Mouse (Mus musculus): ENCODE measurements around the gene Urah. TPM values are rescaled to one million over a fixed set of nuclear protein-coding genes. Genes with fewer than 3 reads are reported as not detected.

Gene Urah
- polyA plus RNA-seq, 1 experiment from 2014 or later = not detected

- Histone ChIP-seq H3K4me3 (ENCODE audit: low read depth, low read length) (no peak overlapping the region), H3K27ac (ENCODE audit: low read length) (no peak overlapping the region), H3K4me1 (ENCODE audit: control insufficient read depth, insufficient read depth, low read length) (no peaks in the 10 kb centered on the region), H3K9me3 (replicated peaks; ENCODE audit: control insufficient read depth, low read length, poor library complexity, severe bottlenecking) (no peaks in the 10 kb centered on the region), H3K9ac (ENCODE audit: low read depth, low read length) (no peak overlapping the region), H3K36me3 (ENCODE audit: control insufficient read depth, insufficient read depth, low read length) (no peaks in the 10 kb centered on the region), H3K4me2 (ENCODE audit: low read length) (no peak overlapping the region), H3K27me3 (ENCODE audit: control insufficient read depth, insufficient read depth, low read depth, low read length) (peaks cover 1% of the 10 kb centered on the region; the same call in 1 of the 2 replicates)
- WGBS = 89% methylated on average over 2 of the region's 2 CpGs
- ATAC-seq = no peak
Measured at GRCm38 (mm10) chr7:140835758-140836087, 905 bp downstream of the Urah start.

- H3K9me3 ChIP-seq (replicated peaks; ENCODE audit: control insufficient read depth, low read length, poor library complexity, severe bottlenecking) = no peaks in the 10 kb centered on the region
- H3K4me2 ChIP-seq (ENCODE audit: low read length) = no peak overlapping the region
- H3K27ac ChIP-seq (ENCODE audit: low read length) = no peak overlapping the region
- no peaks in the 10 kb centered on the region for H3K36me3 ChIP-seq (ENCODE audit: control insufficient read depth, insufficient read depth, low read length)
- no peak overlapping the region for H3K4me3 ChIP-seq (ENCODE audit: low read depth, low read length)
- H3K4me1 ChIP-seq (ENCODE audit: control insufficient read depth, insufficient read depth, low read length) = no peaks in the 10 kb centered on the region
- no peak overlapping the region for H3K9ac ChIP-seq (ENCODE audit: low read depth, low read length)
- no peak for ATAC-seq
- H3K27me3 ChIP-seq (ENCODE audit: control insufficient read depth, insufficient read depth, low read depth, low read length) = peaks cover 4% of the 10 kb centered on the region
- 83% methylated on average over 9 of the region's 9 CpGs for WGBS
Measured at GRCm38 (mm10) chr7:140836243-140837115, 1.7 kb downstream of the Urah start.

GRCm38 (mm10) chr7:140839556-140839955 is 4.7 kb downstream of the Urah start:
- H3K4me1 ChIP-seq (ENCODE audit: control insufficient read depth, insufficient read depth, low read length) = no peaks in the 10 kb centered on the region
- no peak for ATAC-seq
- H3K27ac ChIP-seq (ENCODE audit: low read length) = no peak overlapping the region
- no peak overlapping the region for H3K4me3 ChIP-seq (ENCODE audit: low read depth, low read length)
- peaks cover 4% of the 10 kb centered on the region for H3K27me3 ChIP-seq (ENCODE audit: control insufficient read depth, insufficient read depth, low read depth, low read length)
- WGBS = 63% methylated on average over 5 of the region's 5 CpGs
- H3K9ac ChIP-seq (ENCODE audit: low read depth, low read length) = no peak overlapping the region
- H3K4me2 ChIP-seq (ENCODE audit: low read length) = no peak overlapping the region
- H3K36me3 ChIP-seq (ENCODE audit: control insufficient read depth, insufficient read depth, low read length) = no peaks in the 10 kb centered on the region
- H3K9me3 ChIP-seq (replicated peaks; ENCODE audit: control insufficient read depth, low read length, poor library complexity, severe bottlenecking) = no peaks in the 10 kb centered on the region

- Histone ChIP-seq H3K4me3 (ENCODE audit: low read depth, low read length) (no peak overlapping the region), H3K36me3 (ENCODE audit: control insufficient read depth, insufficient read depth, low read length) (no peaks in the 10 kb centered on the region), H3K4me2 (ENCODE audit: low read length) (no peak overlapping the region), H3K27me3 (ENCODE audit: control insufficient read depth, insufficient read depth, low read depth, low read length) (peaks cover 4% of the 10 kb centered on the region), H3K4me1 (ENCODE audit: control insufficient read depth, insufficient read depth, low read length) (no peaks in the 10 kb centered on the region), H3K9me3 (replicated peaks; ENCODE audit: control insufficient read depth, low read length, poor library complexity, severe bottlenecking) (no peaks in the 10 kb centered on the region), H3K27ac (ENCODE audit: low read length) (no peak overlapping the region), H3K9ac (ENCODE audit: low read depth, low read length) (no peak overlapping the region)
- WGBS = 43% methylated on average over 19 of the region's 19 CpGs
- ATAC-seq = no peak
Measured at GRCm38 (mm10) chr7:140840750-140841735, 6.2 kb downstream of the Urah start.

GRCm38 (mm10) chr7:140843806-140844205 is 9.0 kb downstream of the Urah start:
- H3K4me2 ChIP-seq (ENCODE audit: low read length) = no peak overlapping the region
- H3K4me1 ChIP-seq (ENCODE audit: control insufficient read depth, insufficient read depth, low read length) = no peaks in the 10 kb centered on the region
- H3K27me3 ChIP-seq (ENCODE audit: control insufficient read depth, insufficient read depth, low read depth, low read length) = peaks cover 7% of the 10 kb centered on the region
- no peak overlapping the region for H3K9ac ChIP-seq (ENCODE audit: low read depth, low read length)
- 78% methylated on average over 7 of the region's 7 CpGs for WGBS
- H3K36me3 ChIP-seq (ENCODE audit: control insufficient read depth, insufficient read depth, low read length) = no peaks in the 10 kb centered on the region
- ATAC-seq = no peak
- H3K27ac ChIP-seq (ENCODE audit: low read length) = no peak overlapping the region
- H3K4me3 ChIP-seq (ENCODE audit: low read depth, low read length) = no peak overlapping the region
- H3K9me3 ChIP-seq (replicated peaks; ENCODE audit: control insufficient read depth, low read length, poor library complexity, severe bottlenecking) = no peaks in the 10 kb centered on the region

- peak; percentile 71 for ATAC-seq
- peak within 1 kb of the TSS; percentile 28; the same call in 1 of the 2 replicates for H3K4me2 ChIP-seq (ENCODE audit: low read length)
- H3K9ac ChIP-seq (ENCODE audit: low read depth, low read length) = no peak within 1 kb of the TSS
- 30% methylated on average over 14 of the region's 14 CpGs for WGBS
- H3K27me3 ChIP-seq (ENCODE audit: control insufficient read depth, insufficient read depth, low read depth, low read length) = peaks cover 7% of the 10 kb centered on the region
- no peak within 1 kb of the TSS for H3K4me3 ChIP-seq (ENCODE audit: low read depth, low read length)
- H3K4me1 ChIP-seq (ENCODE audit: control insufficient read depth, insufficient read depth, low read length) = no peaks in the 10 kb centered on the region
- H3K27ac ChIP-seq (ENCODE audit: low read length) = no peak within 1 kb of the TSS
- H3K9me3 ChIP-seq (replicated peaks; ENCODE audit: control insufficient read depth, low read length, poor library complexity, severe bottlenecking) = no peaks in the 10 kb centered on the region
- no peaks in the 10 kb centered on the region for H3K36me3 ChIP-seq (ENCODE audit: control insufficient read depth, insufficient read depth, low read length)
Measured at GRCm38 (mm10) chr7:140844905-140845665, 10.3 kb downstream of the Urah start, which contains the start of gene Scgb1c1. TSS of gene Scgb1c1 (plus strand) at chr7:140845547.

GRCm38 (mm10) chr7:140845683-140846082 is 10.9 kb downstream of the Urah start:
- Histone ChIP-seq H3K36me3 (ENCODE audit: control insufficient read depth, insufficient read depth, low read length) (no peaks in the 10 kb centered on the region), H3K9me3 (replicated peaks; ENCODE audit: control insufficient read depth, low read length, poor library complexity, severe bottlenecking) (no peaks in the 10 kb centered on the region), H3K27me3 (ENCODE audit: control insufficient read depth, insufficient read depth, low read depth, low read length) (peaks cover 6% of the 10 kb centered on the region), H3K4me3 (ENCODE audit: low read depth, low read length) (no peak overlapping the region), H3K27ac (ENCODE audit: low read length) (no peak overlapping the region), H3K9ac (ENCODE audit: low read depth, low read length) (no peak overlapping the region), H3K4me2 (ENCODE audit: low read length) (no peak overlapping the region), H3K4me1 (ENCODE audit: control insufficient read depth, insufficient read depth, low read length) (no peaks in the 10 kb centered on the region)
- WGBS = 70% methylated on average over 4 of the region's 4 CpGs
- ATAC-seq = no peak

GRCm38 (mm10) chr7:140846676-140847075 is 11.9 kb downstream of the Urah start:
- H3K4me3 ChIP-seq (ENCODE audit: low read depth, low read length) = no peak overlapping the region
- H3K27ac ChIP-seq (ENCODE audit: low read length) = no peak overlapping the region
- 87% methylated on average over 10 of the region's 10 CpGs for WGBS
- no peak overlapping the region for H3K4me2 ChIP-seq (ENCODE audit: low read length)
- H3K36me3 ChIP-seq (ENCODE audit: control insufficient read depth, insufficient read depth, low read length) = peaks cover 3% of the 10 kb centered on the region
- no peak overlapping the region for H3K9ac ChIP-seq (ENCODE audit: low read depth, low read length)
- ATAC-seq = no peak
- H3K9me3 ChIP-seq (replicated peaks; ENCODE audit: control insufficient read depth, low read length, poor library complexity, severe bottlenecking) = no peaks in the 10 kb centered on the region
- no peaks in the 10 kb centered on the region for H3K4me1 ChIP-seq (ENCODE audit: control insufficient read depth, insufficient read depth, low read length)
- H3K27me3 ChIP-seq (ENCODE audit: control insufficient read depth, insufficient read depth, low read depth, low read length) = peaks cover 3% of the 10 kb centered on the region; the same call in 1 of the 2 replicates

Measured in midbrain, embryonic 16.5 days (tissue).